Mouse (Mus musculus): ENCODE results near the gene Cx3cl1. TPM values are rescaled to one million over a fixed set of nuclear protein-coding genes. Genes with fewer than 3 reads are reported as not detected.

The Cx3cl1 gene
- total RNA-seq, 1 experiment from 2014 or later, result not detected

- ATAC-seq (replicated peaks; ENCODE audit: insufficient number of reproducible peaks, low FRiP score, low TSS enrichment, poor library complexity, severe bottlenecking), result no peak
These were observed 17.6 kb downstream of the Cx3cl1 start for GRCm38 (mm10) chr8:94789256-94789955.

DNA sequence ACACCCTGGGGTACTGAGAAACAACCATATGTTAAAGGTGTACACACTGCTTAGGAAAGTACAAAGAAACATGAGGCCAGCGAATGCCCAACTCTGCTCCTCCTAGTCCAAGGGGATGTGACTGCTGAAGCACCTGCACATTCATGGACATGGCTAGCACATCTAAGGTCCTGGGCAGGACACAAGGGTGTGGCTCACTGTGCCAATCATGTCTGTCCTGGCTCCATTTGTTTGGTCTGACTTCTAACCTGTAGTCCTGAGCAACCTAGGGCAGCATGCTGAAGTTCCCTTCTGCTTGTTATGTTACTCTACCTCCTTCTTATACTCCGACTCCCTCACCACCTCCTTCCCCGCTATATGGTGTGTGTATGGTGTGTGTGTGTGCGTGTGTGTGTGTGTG is 22.6 kb downstream of the Cx3cl1 start:
- no peak for ATAC-seq (replicated peaks; ENCODE audit: insufficient number of reproducible peaks, low FRiP score, low TSS enrichment, poor library complexity, severe bottlenecking)

DNA sequence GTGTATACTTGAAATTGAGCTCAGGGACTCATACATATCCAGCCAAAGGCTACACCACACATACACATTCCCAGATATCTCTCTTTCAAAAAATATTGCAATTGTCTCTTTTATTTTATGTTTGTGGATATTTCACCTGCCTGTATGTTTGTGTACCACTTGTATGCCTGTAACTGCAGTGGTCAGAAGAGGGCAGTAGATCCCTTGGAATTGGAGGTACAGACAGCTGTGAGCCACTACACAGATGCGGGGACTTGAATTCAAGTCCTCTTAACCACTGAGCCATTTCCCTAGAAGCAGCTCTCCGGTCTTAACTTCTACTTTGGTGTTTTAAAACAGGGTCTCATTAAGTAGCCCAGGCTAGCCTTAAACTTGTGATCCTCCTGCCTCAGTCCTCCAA is 23.0 kb downstream of the Cx3cl1 start:
- ATAC-seq (replicated peaks; ENCODE audit: insufficient number of reproducible peaks, low FRiP score, low TSS enrichment, poor library complexity, severe bottlenecking), result no peak

DNA sequence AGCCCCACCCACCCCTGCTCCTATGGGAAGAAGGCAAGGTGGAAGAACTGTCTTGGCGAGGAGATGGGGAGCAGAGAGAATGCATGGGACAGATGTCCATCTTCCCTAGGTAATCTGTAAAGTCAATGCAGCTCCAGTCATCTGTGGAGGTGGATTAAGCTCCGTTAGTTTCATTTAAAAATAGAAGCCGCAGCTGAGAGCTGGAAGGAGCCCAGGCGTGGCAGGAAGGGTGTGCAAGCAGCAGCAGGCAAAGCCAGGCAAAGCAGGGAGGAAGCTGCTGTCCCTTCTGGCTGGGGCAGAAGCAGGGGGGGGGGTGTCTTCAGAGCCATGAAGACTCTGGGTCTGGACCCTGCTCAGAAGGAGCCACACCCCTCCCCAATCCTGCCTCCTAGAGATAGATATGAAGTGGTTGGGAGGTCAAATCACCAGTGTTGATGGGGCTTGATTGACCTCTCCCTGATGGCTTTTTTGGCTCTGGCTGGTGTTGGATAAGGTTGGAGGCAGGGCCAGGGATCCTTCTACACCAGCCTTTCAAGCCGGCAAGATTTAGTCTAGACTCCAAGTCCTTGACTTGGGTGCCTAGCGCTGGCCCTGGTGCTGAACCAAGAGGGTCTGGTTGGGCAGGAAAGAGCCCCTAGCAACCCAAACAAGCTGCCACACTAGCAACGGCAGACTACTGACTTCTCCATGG is 28.6 kb downstream of the Cx3cl1 start:
- ATAC-seq (replicated peaks; ENCODE audit: insufficient number of reproducible peaks, low FRiP score, low TSS enrichment, poor library complexity, severe bottlenecking), result no peak

DNA sequence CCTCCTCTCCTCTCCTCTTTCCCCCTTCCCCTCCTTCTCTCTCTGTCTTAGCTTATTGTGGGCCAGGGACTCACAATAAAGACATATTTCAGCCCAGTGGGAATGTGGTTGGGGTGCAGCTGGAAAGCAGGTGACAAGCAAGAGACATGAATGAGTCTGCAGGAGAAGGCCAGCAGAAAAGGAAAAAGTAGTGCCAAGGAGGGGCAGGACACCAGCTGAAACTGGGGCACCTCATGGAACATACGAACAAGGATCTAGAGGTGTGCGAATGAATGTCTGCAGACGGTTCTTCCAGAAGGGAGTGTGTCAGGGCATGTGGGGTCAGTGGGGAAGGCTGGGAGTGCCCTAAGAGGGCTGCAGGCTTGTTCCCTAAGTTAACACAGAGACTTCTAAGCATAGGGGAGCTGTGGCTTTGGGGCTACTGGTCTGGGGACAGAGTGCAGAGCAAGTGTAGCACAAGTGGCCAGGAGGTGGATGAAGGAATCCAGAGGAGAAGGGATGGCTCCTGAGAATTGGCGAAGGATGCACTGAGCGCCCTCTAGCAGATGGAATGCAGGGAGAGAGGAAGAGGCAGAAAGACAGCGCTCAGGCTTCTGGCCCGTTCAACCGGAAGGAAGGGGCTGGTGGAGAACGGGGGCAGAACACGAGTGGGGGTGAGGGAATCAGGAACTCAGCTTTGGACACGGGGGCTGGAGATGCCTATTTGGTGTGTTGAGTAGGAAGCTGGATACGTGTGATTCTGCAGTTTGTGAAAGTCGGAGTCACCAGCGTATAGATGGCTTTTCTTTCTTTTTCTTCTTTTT is 29.7 kb downstream of the Cx3cl1 start:
- ATAC-seq (replicated peaks; ENCODE audit: insufficient number of reproducible peaks, low FRiP score, low TSS enrichment, poor library complexity, severe bottlenecking), result no peak

DNA sequence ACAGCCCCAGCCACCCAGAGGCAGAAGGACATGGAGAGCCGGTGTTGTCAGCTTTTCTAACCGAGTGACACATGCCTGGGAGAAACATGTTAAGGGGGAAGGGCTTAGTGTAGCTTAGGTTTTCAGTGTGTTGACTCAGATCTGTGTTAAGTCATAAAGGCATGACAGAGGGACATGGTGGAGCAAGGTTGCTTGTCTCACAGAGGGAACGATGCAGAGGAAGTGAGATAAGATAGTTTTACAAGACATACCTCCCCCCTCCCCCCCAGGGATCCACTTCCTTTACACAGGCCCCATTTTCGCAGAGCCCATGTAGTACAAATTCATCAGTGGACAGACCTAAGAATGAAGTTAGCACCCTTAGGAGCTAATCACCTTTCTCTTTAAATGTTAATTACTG is 30.6 kb downstream of the Cx3cl1 start:
- no peak for ATAC-seq (replicated peaks; ENCODE audit: insufficient number of reproducible peaks, low FRiP score, low TSS enrichment, poor library complexity, severe bottlenecking)

- no peak for ATAC-seq (replicated peaks; ENCODE audit: insufficient number of reproducible peaks, low FRiP score, low TSS enrichment, poor library complexity, severe bottlenecking)
These were observed 31.7 kb downstream of the Cx3cl1 start for GRCm38 (mm10) chr8:94803551-94803950.

DNA sequence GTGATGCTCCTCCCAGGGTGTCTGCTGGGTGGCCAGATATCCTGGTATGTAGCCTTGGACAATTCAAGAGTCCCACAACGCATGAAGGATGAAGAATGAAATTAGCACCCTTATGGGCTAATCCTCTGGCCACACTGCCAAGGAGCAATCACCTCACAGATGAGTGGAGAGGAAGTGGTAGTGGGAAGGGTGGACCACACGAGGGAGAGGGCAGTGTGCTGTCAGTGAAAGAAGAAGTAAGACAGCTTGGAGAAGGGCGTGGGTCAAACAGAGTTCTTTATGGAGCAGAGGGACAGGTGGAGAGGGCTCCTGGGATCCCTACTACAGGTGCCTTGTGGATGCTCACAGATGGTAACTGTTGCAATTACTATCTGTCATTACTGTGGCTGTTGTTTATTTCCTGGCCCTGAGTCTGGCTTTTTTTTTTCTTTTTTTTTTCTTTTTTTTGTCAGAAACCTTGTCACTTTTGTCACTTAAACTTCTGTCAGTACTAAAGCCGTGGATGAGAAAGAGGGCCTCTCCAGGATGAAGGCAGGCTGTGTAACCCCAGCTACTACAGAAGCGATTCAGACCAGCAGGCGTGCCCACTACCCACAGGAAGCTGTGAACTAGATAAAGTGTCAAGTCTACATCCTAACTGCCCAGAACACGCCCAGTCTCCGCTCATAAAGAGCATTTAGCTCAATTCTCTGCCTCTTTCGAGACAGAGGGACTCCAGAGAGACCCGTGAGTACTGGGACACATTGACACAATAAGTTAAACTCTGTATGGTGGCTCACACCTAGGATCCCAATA is 32.9 kb downstream of the Cx3cl1 start:
- ATAC-seq (replicated peaks; ENCODE audit: insufficient number of reproducible peaks, low FRiP score, low TSS enrichment, poor library complexity, severe bottlenecking), result 0 out of 2 replicates have a peak, but pooled peaks have one; percentile 37

DNA sequence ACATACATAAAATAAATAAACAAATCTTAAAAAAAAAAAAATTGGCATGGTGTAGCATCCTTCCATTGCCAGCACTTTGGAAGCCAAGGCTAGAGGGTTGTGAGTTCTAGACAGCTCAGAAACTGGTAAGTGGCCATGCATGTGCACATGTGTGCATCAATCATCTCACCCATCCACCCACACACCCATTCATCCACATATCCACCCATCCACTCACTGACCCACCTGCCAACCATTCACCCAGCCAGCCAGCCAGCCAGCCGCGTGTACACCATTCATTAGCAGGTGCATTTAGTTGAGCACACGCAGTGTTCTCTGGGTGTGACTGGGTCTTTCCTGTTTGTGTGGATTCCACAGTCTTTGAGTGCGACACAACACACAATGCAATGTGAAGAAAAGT is 34.0 kb downstream of the Cx3cl1 start:
- ATAC-seq (replicated peaks; ENCODE audit: insufficient number of reproducible peaks, low FRiP score, low TSS enrichment, poor library complexity, severe bottlenecking), result no peak

GRCm38 (mm10) chr8:94807506-94807905 is 35.7 kb downstream of the Cx3cl1 start:
- no peak for ATAC-seq (replicated peaks; ENCODE audit: insufficient number of reproducible peaks, low FRiP score, low TSS enrichment, poor library complexity, severe bottlenecking)

DNA sequence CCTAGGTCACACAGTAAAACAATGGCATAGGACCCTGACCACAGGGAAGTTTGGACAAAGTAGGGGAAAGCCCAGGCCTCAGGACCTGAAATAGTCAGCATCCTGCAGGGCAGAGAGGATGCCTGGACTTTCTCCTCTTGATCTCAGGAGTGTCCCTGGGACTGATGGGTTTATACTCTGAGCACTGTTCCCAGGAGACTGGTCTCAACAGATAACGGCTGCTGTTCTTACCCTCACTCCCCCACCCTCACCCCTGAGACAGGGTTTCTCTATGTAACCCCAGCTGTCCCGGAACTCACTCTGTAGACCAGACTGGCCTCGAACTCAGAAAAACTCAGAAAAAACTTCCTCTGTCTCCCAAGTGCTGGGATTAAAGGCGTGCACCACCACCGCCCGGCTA is 36.6 kb downstream of the Cx3cl1 start:
- no peak for ATAC-seq (replicated peaks; ENCODE audit: insufficient number of reproducible peaks, low FRiP score, low TSS enrichment, poor library complexity, severe bottlenecking)

DNA sequence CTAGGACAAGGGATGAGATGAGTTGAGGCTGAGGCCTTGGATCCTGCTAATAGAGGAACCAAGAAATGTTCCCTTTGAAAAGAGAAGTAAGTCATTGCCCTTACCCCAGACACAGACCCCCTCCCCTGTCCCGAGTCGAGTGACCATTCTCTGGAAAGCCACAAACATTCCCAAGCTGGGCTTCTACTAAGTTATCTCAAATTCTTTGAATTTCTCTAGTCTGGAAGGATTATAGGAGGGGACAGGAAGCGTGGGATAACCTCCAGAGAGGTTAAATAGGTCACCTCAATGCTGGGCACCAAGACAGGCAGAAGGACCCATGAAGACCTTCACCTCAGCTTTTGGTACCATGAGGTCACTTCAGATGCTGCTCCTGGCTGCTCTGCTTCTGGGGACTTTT is 38.3 kb downstream of the Cx3cl1 start, which contains the start of gene Ccl17:
TSS of gene Ccl17 (plus strand) at position 301 of the 400 bp plus-strand sequence.
- ATAC-seq (replicated peaks; ENCODE audit: insufficient number of reproducible peaks, low FRiP score, low TSS enrichment, poor library complexity, severe bottlenecking), result no peak

GRCm38 (mm10) chr8:94810855-94811254 is 39.0 kb downstream of the Cx3cl1 start:
- no peak for ATAC-seq (replicated peaks; ENCODE audit: insufficient number of reproducible peaks, low FRiP score, low TSS enrichment, poor library complexity, severe bottlenecking)

DNA sequence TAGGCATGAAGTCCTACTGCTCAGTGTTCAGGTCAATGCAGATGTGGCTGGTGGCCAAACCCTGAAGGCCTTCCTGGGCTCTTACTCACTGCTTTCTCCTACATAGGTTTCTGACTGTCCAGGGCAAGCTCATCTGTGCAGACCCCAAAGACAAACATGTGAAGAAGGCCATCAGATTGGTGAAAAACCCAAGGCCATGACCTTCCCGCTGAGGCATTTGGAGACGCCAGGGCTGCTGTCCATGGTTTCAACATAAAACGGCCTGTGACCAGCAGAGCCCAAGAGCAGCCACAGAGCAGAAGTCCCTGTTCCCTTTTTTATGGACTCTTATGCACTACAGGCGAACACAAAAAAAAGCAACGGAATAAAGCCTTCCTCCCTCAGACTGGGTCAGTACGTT is 39.8 kb downstream of the Cx3cl1 start:
- peak; percentile 50; the same call in 1 of the 2 replicates for ATAC-seq (replicated peaks; ENCODE audit: insufficient number of reproducible peaks, low FRiP score, low TSS enrichment, poor library complexity, severe bottlenecking)

- ATAC-seq (replicated peaks; ENCODE audit: insufficient number of reproducible peaks, low FRiP score, low TSS enrichment, poor library complexity, severe bottlenecking), result no peak; the same call in 1 of the 2 replicates
These were observed 40.9 kb downstream of the Cx3cl1 start for GRCm38 (mm10) chr8:94812645-94813098.

- no peak for ATAC-seq (replicated peaks; ENCODE audit: insufficient number of reproducible peaks, low FRiP score, low TSS enrichment, poor library complexity, severe bottlenecking)
These were observed 42.7 kb downstream of the Cx3cl1 start for GRCm38 (mm10) chr8:94814556-94814955.

GRCm38 (mm10) chr8:94817933-94818332 is 46.1 kb downstream of the Cx3cl1 start:
- no peak for ATAC-seq (replicated peaks; ENCODE audit: insufficient number of reproducible peaks, low FRiP score, low TSS enrichment, poor library complexity, severe bottlenecking)

- no peak for ATAC-seq (replicated peaks; ENCODE audit: insufficient number of reproducible peaks, low FRiP score, low TSS enrichment, poor library complexity, severe bottlenecking)
These were observed 47.9 kb downstream of the Cx3cl1 start for GRCm38 (mm10) chr8:94819671-94820179.

Data from monocyte, adult 5-6 weeks (primary cell).